Mouse (Mus musculus) embryo, embryonic 11.5 days (tissue): Measurements from ENCODE around the gene Cdca8.
A peak's percentile ranks its signal among the peaks of the same experiment; 100 is the strongest.

Experiments
- DNase-seq: peaks from one replicate; pipeline ENCODE4 v3.0.0-alpha.2; 2012; ENCODE audit warnings: low read depth, low spot score

Gene Cdca8

DNA sequence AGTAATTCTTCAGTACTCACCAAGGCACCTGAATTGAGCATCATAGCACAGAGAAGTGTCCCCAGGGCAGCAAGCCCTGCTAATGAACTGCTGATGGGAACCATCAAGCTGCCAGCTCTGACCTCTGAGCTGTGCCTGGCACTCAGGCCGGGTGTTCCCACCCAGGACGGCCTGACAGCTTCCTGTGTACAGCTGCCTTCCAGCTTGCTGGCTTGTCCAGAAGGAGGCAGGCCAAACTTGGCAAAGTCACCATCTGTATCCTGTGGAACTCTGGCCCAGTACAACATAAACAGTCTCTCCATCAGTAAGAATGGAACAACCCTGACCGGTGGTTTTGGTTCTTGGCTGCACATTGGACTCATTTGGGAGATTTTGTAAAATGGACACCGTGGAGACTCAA is 14.4 kb upstream of the Cdca8 start:
- DNase-seq = no peak

DNA sequence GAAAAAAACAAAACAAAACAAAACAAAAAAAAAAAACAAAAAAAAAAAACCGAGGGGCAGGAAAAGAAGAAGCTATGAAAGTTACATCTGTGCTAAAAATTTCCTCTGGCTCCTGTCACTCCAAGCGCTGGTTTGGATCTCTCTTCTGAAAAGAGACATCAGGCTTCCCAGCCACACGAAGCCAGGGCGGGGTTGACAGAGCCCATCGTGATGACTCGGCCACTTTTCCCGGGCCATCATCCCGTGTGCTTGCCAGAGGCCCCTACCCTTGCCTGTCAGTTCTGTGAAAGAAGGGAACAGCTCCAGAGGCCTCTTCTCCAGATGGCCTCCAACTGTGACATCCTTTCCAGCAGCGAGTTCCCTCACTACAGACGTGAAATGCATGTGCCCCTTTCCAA is 11.9 kb upstream of the Cdca8 start:
- DNase-seq = no peak

DNA sequence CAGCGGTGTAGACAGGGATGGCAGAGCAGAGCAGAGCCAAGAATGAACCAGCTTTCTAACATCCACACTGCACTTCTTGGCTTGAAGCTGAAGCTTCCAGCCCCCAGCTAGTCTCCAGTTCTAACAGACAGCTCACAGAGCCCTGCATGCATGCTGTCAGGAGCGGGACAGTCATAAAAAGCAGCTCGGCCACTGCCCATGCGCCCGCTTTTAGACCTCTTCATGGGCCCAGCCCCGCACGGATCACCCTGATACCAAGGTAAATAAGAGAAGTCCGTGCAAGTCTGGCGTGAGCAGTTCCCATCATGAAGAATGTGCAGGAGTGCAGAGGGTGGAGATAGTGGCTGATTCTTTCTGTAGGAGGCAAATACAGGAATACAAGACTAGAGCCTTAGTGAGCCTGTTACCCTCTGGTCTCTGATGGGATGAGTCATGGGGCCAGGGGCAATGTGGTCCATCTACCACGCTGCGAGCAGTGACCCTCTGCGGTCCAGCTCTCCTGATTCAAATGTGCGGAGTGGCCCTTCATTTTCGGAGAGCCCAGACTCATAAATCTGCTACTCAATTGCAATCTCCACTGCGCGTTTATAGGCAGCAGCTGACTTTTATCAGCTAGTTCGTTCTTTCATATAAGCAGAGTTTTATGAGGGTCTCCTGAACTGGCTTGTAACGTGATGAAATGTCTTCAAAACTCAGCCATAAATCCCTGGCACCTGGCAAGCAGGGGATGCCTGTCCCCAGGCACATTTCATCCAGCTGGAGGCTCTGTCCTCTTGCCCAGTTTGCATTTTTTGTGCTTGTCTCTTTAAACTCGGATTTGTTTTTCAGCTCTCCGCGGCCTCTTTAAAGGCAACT is 11.3 kb upstream of the Cdca8 start:
- DNase-seq = no peak

DNA sequence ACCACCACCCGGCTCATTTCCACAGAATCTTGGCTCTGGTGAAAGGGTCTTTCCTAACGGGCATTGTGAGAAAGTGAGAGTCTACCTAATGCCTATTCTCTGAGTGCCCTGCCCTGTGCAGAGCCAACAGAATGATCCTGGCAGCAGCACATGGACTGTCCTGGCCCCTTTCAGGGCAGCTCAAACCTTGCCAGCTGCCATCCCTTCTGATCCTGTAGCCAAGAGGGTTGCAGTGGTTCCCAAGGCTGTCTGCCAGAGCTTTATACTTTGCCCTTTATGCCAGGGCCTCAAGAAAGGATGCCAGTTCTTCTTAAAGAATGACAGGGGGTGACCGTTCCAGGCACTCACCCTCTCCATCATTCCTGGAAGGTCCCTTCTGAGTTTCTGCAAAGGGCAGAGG is 10.4 kb upstream of the Cdca8 start:
- no peak for DNase-seq

DNA sequence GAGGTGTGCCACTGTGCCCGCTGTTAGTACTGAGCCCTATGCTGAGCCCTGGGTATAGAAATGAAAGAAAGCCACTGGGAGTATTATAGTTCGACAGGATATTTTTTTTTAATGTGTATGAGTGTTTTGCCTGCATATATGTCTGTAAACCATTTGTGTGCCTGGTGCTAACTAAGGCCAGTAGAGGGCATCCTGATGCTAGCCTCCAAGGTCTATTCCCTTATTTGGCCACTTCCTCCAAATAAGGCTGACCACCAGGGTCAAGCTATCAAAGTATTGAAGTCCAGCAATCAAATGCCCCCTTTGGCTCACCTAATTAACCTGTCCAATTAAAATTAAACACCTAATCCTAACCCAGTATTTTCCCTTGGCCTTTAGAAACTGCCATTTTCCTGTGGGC is 5.8 kb upstream of the Cdca8 start:
- no peak for DNase-seq

DNA sequence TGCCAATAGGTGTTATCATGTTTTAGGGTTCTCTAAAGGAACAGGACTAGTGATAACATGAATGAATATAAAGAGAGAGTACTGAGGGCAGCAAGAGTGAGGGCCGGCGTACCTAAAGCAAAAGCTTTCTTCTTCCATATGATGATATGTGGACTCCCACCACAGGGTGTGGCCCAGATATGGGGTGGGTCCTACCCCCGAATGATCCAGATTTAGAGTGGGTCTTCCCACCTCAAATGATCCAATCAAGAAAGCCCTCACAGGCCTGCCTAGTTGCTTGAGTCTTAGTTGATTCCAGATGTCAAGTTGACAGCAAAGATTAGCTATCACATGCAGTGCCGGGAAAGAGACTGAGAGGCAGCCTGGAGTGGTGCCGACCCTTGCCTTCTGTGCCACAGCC is 4.7 kb upstream of the Cdca8 start:
- no peak for DNase-seq

DNA sequence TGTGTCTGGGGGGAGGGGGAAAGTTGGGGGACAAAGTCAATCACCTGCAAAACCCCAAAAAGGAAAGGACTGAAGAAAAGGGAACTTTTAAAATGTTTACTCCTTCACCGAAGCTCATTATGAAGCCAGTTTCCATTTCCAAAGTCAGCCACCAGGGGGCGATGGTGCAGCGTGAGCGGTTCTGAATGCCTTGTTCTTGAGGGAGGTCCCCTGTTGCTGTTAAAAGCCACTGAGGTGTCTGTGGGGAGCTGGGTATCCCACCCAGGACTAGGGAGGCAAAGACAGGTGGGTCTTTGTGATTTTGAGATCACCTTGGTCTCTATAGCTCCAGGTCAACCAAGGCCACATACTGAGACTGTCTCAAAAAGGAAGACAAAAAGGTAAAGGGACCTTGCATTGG is 3.9 kb upstream of the Cdca8 start:
- DNase-seq = peak; percentile 68

DNA sequence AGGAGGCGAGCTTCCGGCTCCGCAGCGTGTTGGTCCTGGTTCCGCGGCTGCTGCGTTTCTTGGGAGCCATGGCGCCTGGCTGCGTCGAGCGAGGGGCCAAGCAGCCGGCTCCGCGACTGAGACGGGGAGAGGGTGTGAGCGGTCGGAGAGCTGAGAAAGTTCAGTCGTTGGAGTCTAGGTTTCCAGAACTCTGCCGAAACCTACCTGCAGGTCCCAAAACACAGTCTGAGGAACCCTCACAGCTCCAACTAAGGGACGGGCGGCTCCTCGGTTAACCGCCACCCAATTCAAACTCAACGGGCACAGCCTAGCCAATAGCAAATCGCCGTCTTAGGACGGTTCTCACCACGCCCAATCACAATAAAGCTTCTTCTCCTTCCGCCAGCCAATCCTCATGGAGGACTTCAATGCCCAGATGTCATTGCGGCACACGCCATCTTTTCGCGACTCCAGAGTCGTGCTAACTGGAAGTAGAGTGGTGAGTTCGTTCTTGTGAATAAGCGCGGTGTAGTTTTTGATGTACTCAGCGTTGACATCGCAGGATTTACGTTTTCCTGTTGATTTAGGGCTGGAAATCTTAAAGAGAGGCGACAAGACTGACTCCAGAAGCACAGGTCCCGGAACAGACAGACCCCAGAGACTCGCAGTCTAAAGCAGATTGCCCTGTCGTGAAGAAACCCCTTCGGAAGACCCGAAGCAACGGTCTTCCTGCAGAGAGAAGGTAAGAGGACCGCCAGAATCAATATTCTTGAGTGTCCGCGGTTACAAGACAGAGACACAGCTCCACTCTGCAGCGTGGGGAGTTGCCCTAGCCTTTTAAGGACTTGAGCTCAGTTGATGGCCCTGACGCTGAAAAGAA is 2.3 kb downstream of the Cdca8 start, which contains the start of gene 9930104L06Rik:
Gene 9930104L06Rik (plus strand): TSS at position 436 of the 859 bp plus-strand sequence.
- DNase-seq = peak; percentile 91

DNA sequence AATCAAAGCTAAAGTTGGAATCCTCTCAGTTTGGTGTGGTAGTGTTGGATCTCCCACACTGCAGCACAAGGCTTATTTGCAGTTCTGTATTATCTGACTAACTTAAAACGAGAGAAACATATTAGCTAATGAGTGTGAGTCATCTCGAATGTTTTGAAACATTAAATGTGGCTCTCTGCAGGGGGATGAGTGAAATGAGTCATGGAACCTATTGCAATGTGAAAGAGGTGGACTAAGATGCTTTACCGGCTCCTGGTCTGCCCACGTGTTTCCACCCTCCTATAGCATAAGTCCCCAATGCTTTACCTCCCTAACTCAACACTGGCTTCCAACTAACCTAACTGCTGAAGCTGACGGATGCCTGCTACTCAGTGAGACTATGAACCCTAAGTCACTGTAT is 11.0 kb downstream of the Cdca8 start:
- no peak for DNase-seq

DNA sequence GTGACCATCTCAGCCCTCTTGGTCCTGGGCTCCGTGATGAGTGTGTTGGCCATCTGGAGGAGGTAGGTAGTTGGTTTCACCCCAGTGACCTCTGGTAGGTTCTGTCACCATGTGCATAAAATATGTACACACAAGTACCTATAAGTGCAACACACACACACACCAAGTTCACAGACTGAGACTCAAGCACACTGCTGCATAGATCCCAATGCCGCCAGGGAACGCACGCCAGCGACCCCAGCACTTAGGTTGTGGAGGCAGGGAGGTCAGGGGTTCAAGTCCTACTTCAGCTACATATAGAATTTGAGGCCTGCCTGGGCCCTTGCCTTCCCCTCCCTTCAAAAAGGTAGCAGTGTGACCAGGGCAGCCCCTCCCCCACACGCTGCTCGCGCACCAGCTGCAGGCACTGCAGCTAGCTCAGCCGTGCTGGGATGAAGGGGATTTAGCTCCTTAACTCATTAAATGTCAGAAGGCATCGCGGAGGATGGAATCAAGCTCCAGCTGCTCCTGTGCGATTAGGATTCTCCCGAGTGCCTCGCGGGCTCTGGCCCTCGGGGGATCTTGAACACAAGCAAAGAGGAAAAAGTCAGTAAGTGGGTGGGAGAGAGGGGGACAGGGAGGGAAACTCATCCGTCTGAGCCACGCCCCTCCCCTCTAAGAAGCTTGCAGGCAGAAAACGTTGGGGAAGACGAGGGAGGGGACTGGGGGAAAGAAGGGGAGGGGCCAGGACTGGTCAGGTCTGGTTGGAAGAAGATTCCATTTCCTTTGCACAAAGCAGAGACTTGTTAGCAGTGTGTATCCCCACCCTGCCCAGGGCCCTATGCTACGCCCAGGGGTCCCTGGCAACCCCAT is 32.9 kb downstream of the Cdca8 start:
- peak; percentile 62 for DNase-seq

DNA sequence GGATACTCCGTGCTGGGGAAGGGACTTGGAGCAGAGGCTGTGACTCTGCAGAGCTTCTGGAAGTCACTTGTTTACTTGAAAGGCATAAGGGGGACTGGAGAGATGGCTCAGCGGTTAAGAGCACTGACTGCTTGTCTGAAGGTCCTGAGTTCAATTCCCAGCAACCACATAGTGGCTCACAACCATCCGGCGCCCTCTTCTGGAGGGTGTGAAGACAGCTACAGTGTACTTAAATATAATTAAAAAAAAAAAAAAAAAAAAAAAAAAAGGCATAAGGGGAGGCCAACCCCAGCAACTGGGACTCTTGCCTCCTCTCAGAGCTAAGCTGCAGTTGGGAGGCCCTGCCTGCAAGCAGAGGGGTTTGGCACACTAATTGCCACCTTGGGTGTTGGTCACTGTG is 33.7 kb downstream of the Cdca8 start:
- DNase-seq = no peak

DNA sequence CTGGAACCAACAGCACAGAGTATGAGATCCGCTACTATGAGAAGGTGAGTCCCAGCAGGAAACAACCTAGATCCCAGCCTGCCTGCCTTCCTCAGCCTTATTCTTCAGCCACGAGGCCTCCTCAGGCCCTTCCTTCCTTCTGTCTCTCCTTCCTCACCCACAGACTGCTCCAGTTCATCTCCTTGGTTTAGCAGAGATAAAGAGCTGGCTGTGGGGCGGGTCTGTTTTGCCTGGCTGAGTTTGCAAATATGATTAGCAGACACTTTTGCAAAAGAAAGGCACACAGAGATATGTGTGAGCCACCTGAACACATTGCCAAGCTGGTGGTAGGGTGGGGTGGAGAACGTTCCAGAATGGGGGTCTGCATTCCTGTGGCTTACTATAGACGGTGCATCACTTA is 39.2 kb downstream of the Cdca8 start:
- DNase-seq = no peak

DNA sequence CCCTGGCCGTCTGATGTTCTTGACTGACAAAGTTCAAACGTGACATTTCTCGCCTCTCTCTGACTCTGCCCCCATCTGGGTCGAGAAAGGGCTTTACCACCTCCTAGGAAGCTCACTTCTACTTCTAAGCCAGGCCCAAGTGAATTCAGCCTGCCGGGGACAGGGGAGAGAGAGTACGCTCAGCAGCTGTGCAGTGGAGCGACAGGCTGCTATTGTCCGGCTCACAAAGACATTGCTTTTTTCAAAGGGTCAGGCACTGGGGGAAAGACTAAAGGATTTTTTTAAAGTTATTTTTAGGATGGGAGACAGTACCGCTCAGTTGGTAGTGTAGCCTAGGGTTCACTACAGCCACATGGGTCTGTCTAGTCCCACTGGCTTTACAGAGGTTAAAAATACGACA is 40.7 kb downstream of the Cdca8 start:
- no peak for DNase-seq

DNA sequence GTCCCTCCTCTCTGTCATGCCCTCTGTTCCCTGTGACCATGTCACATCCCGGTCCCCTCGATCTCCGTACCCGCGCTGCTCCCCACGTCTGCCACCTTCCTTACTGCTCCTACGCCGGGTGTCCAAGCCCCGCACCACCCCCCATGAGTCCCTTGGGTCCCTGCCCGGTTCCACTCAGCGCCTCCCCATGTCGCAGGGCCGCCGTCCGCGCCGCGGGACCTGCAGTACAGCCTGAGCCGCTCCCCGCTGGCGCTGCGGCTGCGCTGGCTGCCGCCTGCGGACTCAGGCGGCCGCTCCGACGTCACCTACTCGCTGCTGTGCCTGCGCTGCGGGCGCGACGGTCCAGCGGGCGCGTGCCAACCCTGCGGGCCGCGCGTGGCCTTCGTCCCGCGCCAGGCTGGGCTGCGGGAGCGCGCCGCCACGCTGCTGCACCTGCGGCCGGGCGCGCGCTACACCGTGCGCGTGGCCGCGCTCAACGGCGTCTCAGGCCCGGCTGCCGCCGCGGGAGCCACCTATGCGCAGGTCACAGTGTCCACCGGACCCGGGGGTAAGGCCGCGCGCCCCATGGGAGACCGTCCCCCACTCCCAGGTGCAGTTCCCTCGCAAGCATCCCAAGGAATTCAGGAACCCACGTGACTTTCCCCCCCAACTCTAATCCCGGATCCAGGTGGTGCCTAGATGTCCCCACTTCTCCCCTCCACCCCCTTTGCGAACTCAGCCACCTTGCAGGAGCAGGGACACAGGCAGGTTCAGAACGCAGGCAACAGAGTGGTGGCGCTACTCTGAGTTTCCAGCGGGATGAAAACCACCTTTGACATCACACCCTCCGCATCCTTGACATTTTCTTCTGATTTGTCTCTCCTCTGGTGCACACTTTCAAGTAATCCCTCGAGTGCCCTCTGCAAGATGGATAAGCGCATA is 44.3 kb downstream of the Cdca8 start:
- no peak for DNase-seq

DNA sequence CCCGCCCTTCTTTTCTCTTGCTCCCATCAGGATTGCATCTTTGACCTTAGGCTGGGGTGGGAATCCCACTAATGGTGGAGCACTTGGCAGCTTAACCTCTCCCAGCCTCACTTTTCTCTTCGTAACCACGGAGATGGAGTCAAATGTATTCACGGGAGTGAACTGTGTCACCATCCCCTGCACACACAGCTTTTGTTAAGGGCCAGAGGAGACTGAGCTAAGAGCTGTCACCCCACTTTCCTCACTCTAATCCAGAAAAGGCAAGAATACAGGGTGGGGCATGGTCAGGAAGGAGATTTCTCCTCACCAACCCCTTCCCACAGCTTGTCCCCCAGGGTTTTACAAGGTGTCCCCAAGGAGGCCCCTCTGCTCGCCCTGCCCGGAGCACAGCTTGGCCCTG is 45.3 kb downstream of the Cdca8 start:
- no peak for DNase-seq

DNA sequence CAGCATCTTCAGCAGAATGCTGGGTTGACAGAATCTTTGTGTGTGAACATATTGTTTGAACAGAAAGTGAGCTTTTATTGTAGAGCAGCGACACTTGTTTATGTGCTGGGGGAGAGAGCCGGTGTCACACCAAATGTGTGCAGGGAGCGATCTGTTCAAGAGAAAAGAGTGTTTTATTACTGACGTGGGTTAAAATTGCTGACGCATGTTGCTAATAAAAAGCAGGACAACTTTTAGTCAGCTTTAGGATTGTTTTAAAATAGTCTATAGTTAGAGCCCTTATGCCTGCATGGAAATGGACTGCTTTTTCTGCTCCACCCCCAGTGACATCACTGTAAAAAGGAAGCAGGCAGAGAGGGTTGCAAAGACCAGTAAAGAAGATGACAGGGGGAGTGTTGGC is 48.3 kb downstream of the Cdca8 start:
- no peak for DNase-seq

DNA sequence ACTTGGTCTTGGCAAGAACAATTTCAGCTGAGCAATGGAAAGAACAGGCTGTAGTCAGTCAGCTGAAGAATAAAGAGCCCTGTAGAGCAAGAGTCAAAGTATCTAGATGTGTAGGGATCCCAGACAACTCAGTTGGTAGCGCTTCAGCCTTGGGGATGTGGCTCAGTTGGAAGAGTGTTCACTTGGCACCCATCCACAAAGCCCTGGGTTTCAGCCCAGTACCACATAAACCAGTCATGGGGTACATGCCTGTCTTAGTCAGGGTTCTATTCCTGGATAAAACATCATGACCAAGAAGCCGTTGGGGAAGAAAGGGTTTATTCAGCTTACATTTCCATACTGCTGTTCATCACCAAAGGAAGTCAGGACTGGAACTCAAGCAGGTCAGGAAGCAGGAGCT is 49.2 kb downstream of the Cdca8 start:
- no peak for DNase-seq

DNA sequence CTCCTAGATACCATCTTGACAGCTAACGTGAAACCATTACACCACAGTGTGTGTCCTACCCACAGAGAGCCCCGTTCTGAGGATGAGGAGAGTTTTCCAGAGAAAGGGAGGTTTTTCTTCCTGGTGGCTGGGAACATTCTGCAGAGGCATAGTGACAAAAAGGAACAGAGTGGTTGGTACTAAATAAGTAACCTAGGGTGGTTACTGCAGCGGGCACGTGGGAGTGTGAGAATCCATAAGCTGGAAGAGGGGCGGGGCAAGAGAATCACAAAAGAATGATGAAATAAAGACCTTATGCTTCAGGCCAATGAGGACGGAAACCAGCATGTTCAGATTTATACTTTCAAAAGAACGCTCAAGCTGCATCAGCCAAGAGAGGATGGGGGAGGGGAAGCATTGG is 50.4 kb downstream of the Cdca8 start:
- no peak for DNase-seq

DNA sequence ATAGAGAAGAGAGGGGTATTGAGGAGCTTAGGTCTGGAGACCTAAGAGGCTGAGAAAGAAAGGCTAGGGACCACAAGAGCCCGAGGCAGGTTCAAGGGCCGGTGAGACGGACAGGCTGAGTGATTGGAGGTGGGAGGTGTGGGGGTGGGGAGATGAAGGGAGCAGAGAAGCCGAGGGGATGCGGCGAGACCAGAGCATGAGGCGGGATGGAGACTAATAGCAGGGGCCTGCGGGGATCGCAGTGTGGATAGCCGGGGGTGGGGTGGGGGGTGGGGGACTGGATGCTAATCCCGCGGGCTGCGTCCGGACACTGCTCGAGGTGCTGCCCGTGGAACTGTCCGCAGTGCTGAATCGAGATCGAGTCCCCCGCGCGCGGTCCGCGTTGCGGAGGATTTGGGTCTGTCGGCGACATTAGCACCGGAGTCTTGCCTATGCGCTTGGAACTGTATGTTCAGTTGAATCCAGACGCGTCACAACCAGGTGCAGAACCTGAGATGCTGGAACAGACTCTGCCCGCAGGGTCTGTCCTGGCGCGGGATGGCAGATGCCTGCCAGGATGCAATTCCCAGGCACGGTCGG is 56.9 kb downstream of the Cdca8 start:
- DNase-seq = no peak

DNA sequence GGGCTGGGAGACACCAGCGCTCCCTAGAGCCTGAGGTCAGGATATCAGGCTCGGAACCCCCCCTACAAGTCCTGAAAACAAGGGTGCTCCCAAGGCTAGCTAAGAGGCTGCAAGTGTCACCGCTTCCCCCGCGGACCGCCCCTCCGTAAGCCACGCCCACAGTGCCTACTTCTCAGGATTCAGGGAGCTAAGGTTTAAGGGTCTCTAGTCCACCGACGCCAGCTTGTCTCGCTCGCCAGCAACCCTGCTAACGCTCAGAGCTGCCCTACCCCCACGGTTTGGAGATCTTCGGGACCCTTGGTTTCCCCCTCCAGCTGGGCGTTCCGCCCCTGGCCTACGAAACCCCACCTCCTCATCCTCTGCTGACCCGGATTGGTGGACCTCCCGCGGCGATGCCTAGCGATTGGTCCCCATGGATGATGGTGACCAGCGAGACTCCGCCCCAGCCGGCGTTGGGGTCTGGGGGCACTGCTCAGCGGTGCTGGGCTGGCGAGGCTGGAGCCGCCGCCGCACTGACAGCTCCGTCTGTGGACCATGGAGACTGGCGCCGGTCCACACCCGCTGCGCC is 57.7 kb downstream of the Cdca8 start:
- peak; percentile 71 for DNase-seq
